Comparison of ENCODE assay signal across 9 mouse cellular contexts in the genomic region with DNA sequence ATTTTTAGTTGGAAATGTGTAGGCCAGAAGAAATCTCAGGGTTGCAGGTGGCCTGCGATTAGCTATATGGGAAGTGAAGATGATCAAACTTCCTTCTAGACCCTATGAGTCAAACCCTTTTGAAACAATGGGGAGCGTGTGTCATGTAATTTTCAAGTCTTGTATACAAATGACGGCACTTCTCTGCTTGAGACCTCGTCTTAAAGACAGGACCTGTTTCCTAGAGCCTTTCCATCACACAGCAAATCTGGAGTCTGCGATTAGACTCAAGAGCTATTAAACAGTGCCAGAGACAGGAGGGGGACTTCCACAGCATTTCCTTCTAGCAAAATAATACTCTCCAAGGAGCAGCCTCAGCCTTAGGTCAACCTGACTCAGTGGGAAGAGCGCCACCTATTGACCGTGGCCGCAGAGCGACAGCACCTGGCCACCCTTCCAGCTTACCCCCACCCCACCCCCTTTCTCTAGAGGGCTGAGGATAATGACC.
DNase-seq lines count a peak whose midpoint lies in the region; ATAC-seq and TF ChIP-seq lines count a peak whose summit lies in the region.
"Had no signal": no experiment of that assay in that cellular context is flagged by ENCODE, and none has a peak within 500 bp of the region (broad histone marks: within the 10 kb centered on the region; RNA-seq: fewer than 3 reads in every experiment).

No protein-coding gene starts in this region.

- DNase-seq in right cerebral cortex, adult 18-20 months: peak; percentile 43
- DNase-seq in right cerebral cortex, postnatal 25 days: no peak
- peak; percentile 78 to 79 for DNase-seq in heart, adult 2 months
- DNase-seq in lung, postnatal 10 days: peak; percentile 85
- peak; percentile 44 for DNase-seq in right cerebral cortex, postnatal 14 days

- no peaks in the 10 kb centered on the region for H3K27me3 ChIP-seq in heart, adult 2 months (ENCODE audit: control insufficient read depth, insufficient read depth, low read length)
- H3K27me3 ChIP-seq in kidney, embryonic 16.5 days (ENCODE audit: insufficient read depth, low read length): no peaks in the 10 kb centered on the region
- H3K27me3 ChIP-seq: embryonic facial prominence, embryonic 15.5 days had no signal

- peaks cover 6% of the 10 kb centered on the region for H3K4me1 ChIP-seq in heart, adult 2 months (ENCODE audit: control insufficient read depth, insufficient read depth, low read length)
- no peaks in the 10 kb centered on the region for H3K4me1 ChIP-seq in kidney, embryonic 16.5 days (ENCODE audit: insufficient read depth, low read length)
- H3K4me1 ChIP-seq: embryonic facial prominence, embryonic 15.5 days had no signal

- H3K79me2 ChIP-seq in heart, adult 2 months (replicated peaks; ENCODE audit: control insufficient read depth, insufficient read depth, low read length): no peaks in the 10 kb centered on the region

- no peak overlapping the region for H3K4me3 ChIP-seq in heart, adult 2 months
- H3K4me3 ChIP-seq in kidney, embryonic 16.5 days (ENCODE audit: low read length): no peak overlapping the region
- H3K4me3 ChIP-seq: embryonic facial prominence, embryonic 15.5 days had no signal

- peak; percentile 93 for TF ChIP-seq EP300 in heart, adult 2 months (IDR thresholded peaks at IDR 0.05; ENCODE audit: insufficient read depth, low read depth, low read length)

- ATAC-seq in common myeloid progenitor, adult 5-6 weeks (replicated peaks; ENCODE audit: low read depth, poor library complexity, severe bottlenecking): peak; percentile 89
- peak; percentile 85 for ATAC-seq in kidney, embryonic 16.5 days (ENCODE audit: low FRiP score, low TSS enrichment)
- ATAC-seq in cerebellum, adult (ENCODE audit: insufficient number of reproducible peaks, low FRiP score, low TSS enrichment): no peak

- H3K36me3 ChIP-seq in heart, adult 2 months (ENCODE audit: control insufficient read depth, insufficient read depth, low read length): peaks cover 19% of the 10 kb centered on the region
- H3K36me3 ChIP-seq in kidney, embryonic 16.5 days (ENCODE audit: insufficient read depth, low read length): no peaks in the 10 kb centered on the region
- H3K36me3 ChIP-seq: embryonic facial prominence, embryonic 15.5 days had no signal

- intact Hi-C loops in heart, adult 2 months (cut with DNase I): loop anchor here (1.0 to 5.0 kb wide), 6 partner anchors 18 to 462 kb away; a partner anchor contains a TSS

- no peak for TF ChIP-seq POLR2A in heart, adult 2 months (IDR thresholded peaks at IDR 0.05; ENCODE audit: insufficient read depth, low read depth, low read length)

- H3K27ac ChIP-seq in heart, adult 2 months: peak overlapping the region; percentile 68
- no peak overlapping the region for H3K27ac ChIP-seq in kidney, embryonic 16.5 days (ENCODE audit: low read length)
- H3K27ac ChIP-seq: embryonic facial prominence, embryonic 15.5 days had no signal

- H3K9me3 ChIP-seq in kidney, embryonic 16.5 days (ENCODE audit: low read length): no peaks in the 10 kb centered on the region
- H3K9me3 ChIP-seq: embryonic facial prominence, embryonic 15.5 days had no signal

- TF ChIP-seq CTCF in heart, adult 2 months (IDR thresholded peaks at IDR 0.05): peak; percentile 98

- no peak overlapping the region for H3K4me2 ChIP-seq in kidney, embryonic 16.5 days (replicated peaks; ENCODE audit: low read depth, low read length)
- H3K4me2 ChIP-seq: embryonic facial prominence, embryonic 15.5 days had no signal

- 25% methylated on average over 9 of the region's 9 CpGs for WGBS in heart, adult 2 months
- 36% methylated on average over 9 of the region's 9 CpGs for WGBS in kidney, embryonic 16.5 days

- H3K9ac ChIP-seq in heart, adult 2 months (ENCODE audit: low read depth, low read length): no peak overlapping the region
- H3K9ac ChIP-seq in kidney, embryonic 16.5 days (replicated peaks; ENCODE audit: low read length): no peak overlapping the region
- H3K9ac ChIP-seq: embryonic facial prominence, embryonic 15.5 days had no signal
